Mouse (Mus musculus) heart, adult 8-10 months (tissue): ENCODE data around the gene Cd55b. TPM values are rescaled to one million over a fixed set of nuclear protein-coding genes. Genes with fewer than 3 reads are reported as not detected.
"Not testable (repeated sequence)": the region's sequence is repeated elsewhere in the genome, so short reads cannot be mapped to it uniquely, and the experiment has no call there.

Experiments
- DNase-seq: peaks from one replicate; pipeline ENCODE4 v3.0.0; 2022; ENCODE audit warnings: low spot score
- total RNA-seq, 4 experiments: library from RNA; stranded (reverse); gene quantifications; 2 replicates each; pipeline ENCODE4 v1.2.4; 2022

Cd55b gene
- under 1 TPM in 1 of 4 experiments, not detected in 3; 0.23 TPM for total RNA-seq

- DNase-seq: no peak
These were observed at the start of gene Cd55b for GRCm38 (mm10) chr1:130422664-130423111. Gene Cd55b (minus strand): TSS chr1:130423009.

- no peak for DNase-seq
These were observed 47.3 kb upstream of the Cd55b start for GRCm38 (mm10) chr1:130470074-130470473.

- DNase-seq: no peak
These were observed 44.6 kb upstream of the Cd55b start for GRCm38 (mm10) chr1:130467453-130467852.

- no peak for DNase-seq
These were observed 41.4 kb upstream of the Cd55b start for GRCm38 (mm10) chr1:130464173-130464572.

- peak; percentile 46 for DNase-seq
These were observed 40.1 kb upstream of the Cd55b start for GRCm38 (mm10) chr1:130462867-130463266.

GRCm38 (mm10) chr1:130462084-130462861 lies 39.5 kb upstream of the Cd55b start, which contains the start of gene Cd55:
Gene Cd55 (minus strand): TSS chr1:130462744.
- peak; percentile 79 for DNase-seq

- DNase-seq: no peak
These were observed 32.3 kb upstream of the Cd55b start for GRCm38 (mm10) chr1:130455111-130455510.

- DNase-seq: not testable (repeated sequence)
These were observed 20.1 kb upstream of the Cd55b start for GRCm38 (mm10) chr1:130442930-130443329.

- no peak for DNase-seq
These were observed 8.1 kb upstream of the Cd55b start for GRCm38 (mm10) chr1:130430920-130431319.

- DNase-seq: not testable (repeated sequence)
These were observed 5.9 kb upstream of the Cd55b start for GRCm38 (mm10) chr1:130428667-130429066.

- not testable (repeated sequence) for DNase-seq
These were observed 4.5 kb upstream of the Cd55b start for GRCm38 (mm10) chr1:130427175-130427853.

- not testable (repeated sequence) for DNase-seq
These were observed 776 bp downstream of the Cd55b start for GRCm38 (mm10) chr1:130422033-130422432.

GRCm38 (mm10) chr1:130397109-130397508 lies 25.7 kb downstream of the Cd55b start:
- not testable (repeated sequence) for DNase-seq

GRCm38 (mm10) chr1:130387282-130387681 lies 35.5 kb downstream of the Cd55b start:
- DNase-seq: not testable (repeated sequence)

- no peak for DNase-seq
These were observed 44.9 kb downstream of the Cd55b start for GRCm38 (mm10) chr1:130377726-130378429.

- no peak for DNase-seq
These were observed 48.5 kb downstream of the Cd55b start for GRCm38 (mm10) chr1:130374173-130374785.

GRCm38 (mm10) chr1:130373398-130374083 lies 49.3 kb downstream of the Cd55b start:
- DNase-seq: peak; percentile 17

- DNase-seq: peak; percentile 64
These were observed 50.8 kb downstream of the Cd55b start for GRCm38 (mm10) chr1:130371895-130372528.

GRCm38 (mm10) chr1:130371291-130371690 lies 51.5 kb downstream of the Cd55b start:
- DNase-seq: no peak

- DNase-seq: peak; percentile 6
These were observed 72.7 kb downstream of the Cd55b start for GRCm38 (mm10) chr1:130350077-130350635.
